Mouse (Mus musculus) C2C12 (cell line): ENCODE data around the gene Ptpn22.

Source experiments
- CEBPB ChIP-seq: IDR thresholded peaks from one replicate; pipeline ENCODE4 v1.6.1; 2011; ENCODE audit warnings: low read depth, mild to moderate bottlenecking, control low read depth, moderate library complexity
- CTCF ChIP-seq: IDR thresholded peaks from one replicate; pipeline ENCODE4 v1.5.1; 2011; ENCODE audit not compliant: control insufficient read depth, insufficient read depth, insufficient read length
- MAX ChIP-seq: IDR thresholded peaks from one replicate; pipeline ENCODE4 v1.6.1; 2011; ENCODE audit warnings: mild to moderate bottlenecking, control low read depth
- MYOG ChIP-seq: IDR thresholded peaks from one replicate; pipeline ENCODE4 v1.6.1; 2011; ENCODE audit not compliant: control insufficient read depth, insufficient read length; ENCODE audit errors: extremely low read depth
- USF1 ChIP-seq: IDR thresholded peaks from one replicate; pipeline ENCODE4 v1.6.1; 2011; ENCODE audit warnings: low read depth, mild to moderate bottlenecking, control low read depth, moderate library complexity

GRCm38 (mm10) chr3:103862721-103863220 lies 3.2 kb downstream of the Ptpn22 start:
- TF ChIP-seq CTCF: no peak
- no peak for TF ChIP-seq MAX
- no peak for TF ChIP-seq USF1
- no peak for TF ChIP-seq CEBPB
- TF ChIP-seq MYOG: no peak
